Mouse (Mus musculus) heart, embryonic 13.5 days (tissue): Measurements from ENCODE around the gene Tpcn1. TPM values are rescaled to one million over a fixed set of nuclear protein-coding genes. Genes with fewer than 3 reads are reported as not detected.

Source experiments
- ATAC-seq: fragments of 200-750 bp; cut with Nextera tagmentation; 2 replicates; pipeline ENCODE4 v1.8.0; 2017; ENCODE audit warnings: moderate TSS enrichment; ENCODE audit not compliant: insufficient number of reproducible peaks, low FRiP score, low TSS enrichment; ENCODE audit errors: extremely low read depth
- H3K27ac ChIP-seq: fragments of 300-500 bp; sonication (generic); replicated peaks from 2 replicates; pipeline ENCODE4 v1.5.1; 2015; ENCODE audit warnings: moderate library complexity, mild to moderate bottlenecking, inconsistent platforms
- H3K27me3 ChIP-seq: fragments of 300-500 bp; sonication (generic); replicated peaks from 2 replicates; pipeline ENCODE4 v1.6.1; 2015; ENCODE audit warnings: mild to moderate bottlenecking, inconsistent platforms
- H3K36me3 ChIP-seq: fragments of 300-500 bp; sonication (generic); 2 replicates; pipeline ENCODE4 v1.6.1; 2015; ENCODE audit warnings: mild to moderate bottlenecking, inconsistent platforms
- H3K4me1 ChIP-seq: fragments of 300-500 bp; sonication (generic); 2 replicates; pipeline ENCODE4 v1.6.1; 2015; ENCODE audit warnings: inconsistent platforms
- H3K4me2 ChIP-seq: fragments of 300-500 bp; sonication (generic); 2 replicates; pipeline ENCODE4 v1.6.1; 2015; ENCODE audit warnings: inconsistent platforms, mild to moderate bottlenecking, moderate library complexity
- H3K4me3 ChIP-seq: fragments of 300-500 bp; sonication (generic); 2 replicates; pipeline ENCODE4 v1.5.1; 2015; ENCODE audit warnings: moderate library complexity, mild to moderate bottlenecking, inconsistent platforms
- H3K9ac ChIP-seq: fragments of 300-500 bp; sonication (generic); 2 replicates; pipeline ENCODE4 v1.6.1; 2015; ENCODE audit warnings: inconsistent platforms, mild to moderate bottlenecking, moderate library complexity
- H3K9me3 ChIP-seq: fragments of 300-500 bp; sonication (generic); 2 replicates; pipeline ENCODE4 v1.6.1; 2016; ENCODE audit warnings: inconsistent platforms
- WGBS: fragments of 180-500 bp; shearing (Covaris S2); methylation state at CpG from one replicate; pipeline ENCODE4 v1.1.7; 2015; ENCODE audit warnings: mixed read lengths; 5-methylcytosine and 5-hydroxymethylcytosine counted together
- polyA plus RNA-seq: library from polyadenylated mRNA; unstranded; fragments of >200 nt; fragmentation: Nextera tagmentation; extraction: Ambion mirVana; gene quantifications from 2 replicates; pipeline ENCODE4 v1.2.1, GENCODE M21; 2015

Tpcn1 gene
- polyA plus RNA-seq, 1 experiment from 2014 or later, result 16.1 TPM

DNA sequence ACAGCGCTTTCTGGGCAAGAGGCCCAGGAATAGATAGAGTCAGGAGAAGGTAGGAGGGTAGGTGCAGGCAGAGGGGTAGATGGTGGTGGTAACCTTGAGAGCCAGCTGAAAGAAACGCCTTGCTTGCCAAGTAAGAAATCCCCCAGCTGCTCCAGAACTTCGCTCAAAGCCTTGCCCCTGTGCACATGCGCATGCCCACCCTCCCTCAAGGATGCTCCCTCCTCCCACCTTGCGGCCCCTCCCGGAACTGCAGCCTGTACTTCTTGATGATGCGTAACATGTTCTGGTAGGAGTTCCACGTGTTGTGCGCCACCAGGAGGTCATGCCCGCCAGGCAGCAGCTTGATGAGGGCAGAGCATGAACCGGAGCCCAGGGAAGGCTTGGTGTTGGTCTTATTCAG lies 96.0 kb downstream of the Tpcn1 start:
- Histone ChIP-seq H3K27me3 (no peaks in the 10 kb centered on the region), H3K36me3 (peaks cover 66% of the 10 kb centered on the region), H3K27ac (no peak overlapping the region), H3K4me3 (no peak overlapping the region), H3K4me2 (no peak overlapping the region), H3K9ac (no peak overlapping the region), H3K9me3 (no peaks in the 10 kb centered on the region), H3K4me1 (peaks cover 13% of the 10 kb centered on the region)
- no peak for ATAC-seq
- whole genome bisulfite sequencing, result 64% methylated on average over 11 of the region's 11 CpGs

DNA sequence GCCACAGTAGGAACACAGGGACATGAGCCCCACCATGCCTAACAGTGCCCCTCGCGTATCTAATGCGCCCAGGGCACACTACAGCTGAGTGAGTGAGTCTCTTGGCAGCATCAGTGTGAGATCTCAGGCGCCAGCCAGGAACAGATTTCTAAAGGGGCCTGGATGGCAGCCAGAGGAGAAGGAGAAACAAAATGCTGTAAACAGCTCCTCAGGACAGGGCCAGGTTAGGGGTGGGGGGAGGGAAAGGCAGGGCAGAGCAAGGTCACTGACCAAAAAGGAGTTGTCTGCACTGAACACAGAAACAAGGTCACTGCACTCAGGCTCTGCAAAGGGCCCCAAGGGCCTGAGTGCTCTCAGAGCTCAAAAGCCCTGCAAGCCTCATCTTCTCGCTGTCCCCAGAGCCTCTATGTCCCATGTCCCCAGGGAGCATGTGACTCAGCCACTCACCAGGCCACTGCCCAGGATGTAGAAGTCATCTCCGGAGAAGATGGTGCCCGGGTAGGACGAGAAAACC lies 97.7 kb downstream of the Tpcn1 start:
- Histone ChIP-seq H3K27me3 (no peaks in the 10 kb centered on the region), H3K4me2 (no peak overlapping the region), H3K9me3 (no peaks in the 10 kb centered on the region), H3K27ac (peak overlapping the region; percentile 77), H3K9ac (0 out of 2 replicates have a peak overlapping the region, but pooled peaks have one; percentile 8), H3K4me1 (peaks cover 13% of the 10 kb centered on the region), H3K36me3 (peaks cover 72% of the 10 kb centered on the region), H3K4me3 (no peak overlapping the region)
- 59% methylated on average over 8 of the region's 8 CpGs for WGBS
- no peak for ATAC-seq

DNA sequence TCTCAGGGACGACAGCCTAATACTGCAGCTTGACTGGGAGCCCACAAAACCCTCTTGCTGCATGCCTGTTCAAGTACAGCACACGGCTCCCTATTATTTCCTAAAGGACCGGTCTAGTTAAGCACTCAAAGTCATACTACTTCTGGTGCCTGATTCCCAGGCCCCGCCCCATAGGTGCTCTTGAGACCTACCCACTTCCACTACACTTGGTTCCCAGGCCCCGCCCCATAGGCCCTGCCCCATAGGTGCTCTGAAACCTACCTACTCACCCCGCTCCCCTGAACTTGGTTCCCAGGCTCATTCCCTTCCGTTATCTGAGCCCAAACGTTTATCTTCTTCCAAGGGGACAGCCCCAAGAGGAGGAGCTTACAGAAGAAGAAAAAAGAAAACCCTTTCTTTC lies 100.6 kb downstream of the Tpcn1 start:
- Histone ChIP-seq H3K27me3 (no peaks in the 10 kb centered on the region), H3K4me2 (no peak overlapping the region), H3K4me1 (peaks cover 13% of the 10 kb centered on the region), H3K4me3 (no peak overlapping the region), H3K27ac (no peak overlapping the region), H3K36me3 (peaks cover 67% of the 10 kb centered on the region), H3K9ac (no peak overlapping the region), H3K9me3 (no peaks in the 10 kb centered on the region)
- WGBS, result 75% methylated on average over 8 of the region's 8 CpGs
- ATAC-seq, result no peak

Other genes starting within 250 kb of the Tpcn1 start
- not detected in 2 replicates for gene Lhx5, start 157.0 kb downstream of the Tpcn1 start, polyA plus RNA-seq
- gene Sdsl, start 115.9 kb downstream of the Tpcn1 start, polyA plus RNA-seq, result 10.9 and 11.3 TPM in 2 replicates
- 0.25 TPM in 1 of 2 replicates, not detected in the other for gene Sds, start 112.1 kb downstream of the Tpcn1 start, polyA plus RNA-seq
- 41.5 and 46.1 TPM in 2 replicates for gene Plbd2, start 85.0 kb downstream of the Tpcn1 start, polyA plus RNA-seq
- 4.5 and 4.6 TPM in 2 replicates for gene Slc8b1, start 77.5 kb downstream of the Tpcn1 start, polyA plus RNA-seq
- 0.27 and 0.44 TPM in 2 replicates for gene Iqcd, start 343 bp upstream of the Tpcn1 start, polyA plus RNA-seq
- 9.6 and 10.4 TPM in 2 replicates for gene Rita1, start 23.9 kb upstream of the Tpcn1 start, polyA plus RNA-seq
- gene Ddx54, start 24.1 kb upstream of the Tpcn1 start, polyA plus RNA-seq, result 29.6 and 29.7 TPM in 2 replicates
- not detected in 2 replicates for gene Cfap73, start 45.6 kb upstream of the Tpcn1 start, polyA plus RNA-seq
- gene Rasal1, start 60.1 kb upstream of the Tpcn1 start, polyA plus RNA-seq, result 0.13 and 0.37 TPM in 2 replicates
- 0.74 and 0.84 TPM in 2 replicates for gene Dtx1, start 123.3 kb upstream of the Tpcn1 start, polyA plus RNA-seq
- 0.24 and 0.32 TPM in 2 replicates for gene Oas2, start 161.2 kb upstream of the Tpcn1 start, polyA plus RNA-seq
- 0.18 and 0.37 TPM in 2 replicates for gene Oas3, start 189.0 kb upstream of the Tpcn1 start, polyA plus RNA-seq
- gene Oas1e, start 206.9 kb upstream of the Tpcn1 start, polyA plus RNA-seq, result not detected in 2 replicates
- gene Oas1c, start 223.8 kb upstream of the Tpcn1 start, polyA plus RNA-seq, result 0.29 and 0.55 TPM in 2 replicates